Mouse (Mus musculus) kidney, adult 18-20 months (tissue): ENCODE results near the gene Pld4.
A peak's percentile ranks its signal among the peaks of the same experiment; 100 is the strongest.

Experiments
- DNase-seq: peaks from one replicate; pipeline ENCODE4 v3.0.0; 2021

Gene Pld4

GRCm38 (mm10) chr12:112760154-112760926 is at the start of gene Pld4:
Gene Pld4, plus strand, starts transcription at chr12:112760655.
- no peak for DNase-seq

GRCm38 (mm10) chr12:112713984-112714383 is 46.5 kb upstream of the Pld4 start:
- DNase-seq, result no peak

GRCm38 (mm10) chr12:112717140-112717539 is 43.3 kb upstream of the Pld4 start:
- peak; percentile 75 for DNase-seq

GRCm38 (mm10) chr12:112718995-112719394 is 41.5 kb upstream of the Pld4 start:
- DNase-seq, result no peak

GRCm38 (mm10) chr12:112720216-112720615 is 40.2 kb upstream of the Pld4 start, which contains the start of gene Cep170b:
Gene Cep170b, plus strand, starts transcription at chr12:112720455.
- peak; percentile 43 for DNase-seq

GRCm38 (mm10) chr12:112720890-112721423 is 39.5 kb upstream of the Pld4 start:
- no peak for DNase-seq

GRCm38 (mm10) chr12:112721424-112722239 is 38.8 kb upstream of the Pld4 start:
- peak; percentile 90 for DNase-seq

GRCm38 (mm10) chr12:112722240-112723027 is 38.0 kb upstream of the Pld4 start:
- peak; percentile 74 for DNase-seq

- DNase-seq, result no peak
Measured at GRCm38 (mm10) chr12:112723028-112723330, 37.5 kb upstream of the Pld4 start.

- no peak for DNase-seq
Measured at GRCm38 (mm10) chr12:112723445-112723844, 37.0 kb upstream of the Pld4 start.

- peak; percentile 87 for DNase-seq
Measured at GRCm38 (mm10) chr12:112724077-112724805, 36.2 kb upstream of the Pld4 start.

- no peak for DNase-seq
Measured at GRCm38 (mm10) chr12:112727801-112728200, 32.7 kb upstream of the Pld4 start.

- no peak for DNase-seq
Measured at GRCm38 (mm10) chr12:112730808-112731207, 29.6 kb upstream of the Pld4 start.

- DNase-seq, result no peak
Measured at GRCm38 (mm10) chr12:112732591-112732990, 27.9 kb upstream of the Pld4 start.

GRCm38 (mm10) chr12:112734108-112734820 is 26.2 kb upstream of the Pld4 start:
- DNase-seq, result peak; percentile 52

GRCm38 (mm10) chr12:112734881-112735655 is 25.4 kb upstream of the Pld4 start:
- no peak for DNase-seq

- DNase-seq, result no peak
Measured at GRCm38 (mm10) chr12:112735896-112736635, 24.4 kb upstream of the Pld4 start.

GRCm38 (mm10) chr12:112736636-112736925 is 23.9 kb upstream of the Pld4 start:
- DNase-seq, result no peak

GRCm38 (mm10) chr12:112737081-112737480 is 23.4 kb upstream of the Pld4 start:
- no peak for DNase-seq

- DNase-seq, result peak; percentile 73
Measured at GRCm38 (mm10) chr12:112737761-112738160, 22.7 kb upstream of the Pld4 start.
